Mouse (Mus musculus) brain, embryonic 14.5 days (tissue): ENCODE results near the gene Nabp2.

ENCODE experiments used
- CTCF ChIP-seq: fragments of 200-500 bp; IDR thresholded peaks from 2 replicates; pipeline ENCODE4 v1.5.1; 2012; ENCODE audit warnings: inconsistent platforms, mild to moderate bottlenecking, moderate library complexity, borderline replicate concordance; ENCODE audit not compliant: insufficient read depth, insufficient read length; ENCODE audit errors: extremely low read depth
- POLR2A ChIP-seq: fragments of 200-500 bp; IDR thresholded peaks from 2 replicates; pipeline ENCODE4 v1.6.1; 2012; ENCODE audit warnings: mild to moderate bottlenecking, inconsistent platforms, borderline replicate concordance; ENCODE audit not compliant: poor library complexity, insufficient read depth, insufficient read length, severe bottlenecking; ENCODE audit errors: extremely low read depth

- peak; percentile 20; the same call in 1 of the 2 replicates for TF ChIP-seq POLR2A
- no peak for TF ChIP-seq CTCF
These were observed 42.1 kb downstream of the Nabp2 start for GRCm38 (mm10) chr10:128369218-128369543.
